Mouse (Mus musculus) left cerebral cortex, adult 9 months (tissue): ENCODE measurements at regions not wholly inside any gene's neighbourhood (a gene's known extent, or its start where the extent isn't known, plus 50 kb on each side); places are given as distances from the start of the nearest gene placed in this dataset.

Experiments
- DNase-seq, 2 experiments: peaks; one replicate each; pipeline ENCODE4 v3.0.0; 2022; ENCODE audit warnings: low spot score in 2 of 2

DNA sequence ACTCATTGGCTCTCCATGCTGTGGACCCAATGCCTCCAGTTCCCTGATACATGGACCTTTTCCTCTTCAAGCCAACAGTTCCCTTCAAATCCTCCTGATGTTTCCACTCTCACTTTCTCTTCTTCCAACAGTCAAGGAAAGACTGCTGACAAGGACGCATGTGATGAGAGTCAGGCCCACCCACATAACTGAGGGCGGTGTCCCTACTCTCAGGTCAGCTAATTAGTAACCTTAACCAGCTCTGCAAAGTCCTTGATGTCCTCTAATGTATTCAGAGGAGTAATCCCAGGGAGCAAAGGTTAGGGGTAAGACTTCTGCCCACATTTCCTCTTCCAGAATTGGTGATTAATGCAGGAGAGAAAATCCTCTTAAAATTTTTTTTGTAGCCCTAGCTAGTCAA lies 139.7 kb downstream of the Ackr3 start:
- no peak for DNase-seq

- peak in 1 of 2 experiments; percentile 20 for DNase-seq
Measured at GRCm38 (mm10) chr1:90347032-90347431, 143.3 kb downstream of the Ackr3 start.

GRCm38 (mm10) chr1:90349611-90350010 lies 145.8 kb downstream of the Ackr3 start:
- peak in 1 of 2 experiments; percentile 23 for DNase-seq

- no peak for DNase-seq
Measured at GRCm38 (mm10) chr1:90353325-90353724, 149.5 kb downstream of the Ackr3 start.

DNA sequence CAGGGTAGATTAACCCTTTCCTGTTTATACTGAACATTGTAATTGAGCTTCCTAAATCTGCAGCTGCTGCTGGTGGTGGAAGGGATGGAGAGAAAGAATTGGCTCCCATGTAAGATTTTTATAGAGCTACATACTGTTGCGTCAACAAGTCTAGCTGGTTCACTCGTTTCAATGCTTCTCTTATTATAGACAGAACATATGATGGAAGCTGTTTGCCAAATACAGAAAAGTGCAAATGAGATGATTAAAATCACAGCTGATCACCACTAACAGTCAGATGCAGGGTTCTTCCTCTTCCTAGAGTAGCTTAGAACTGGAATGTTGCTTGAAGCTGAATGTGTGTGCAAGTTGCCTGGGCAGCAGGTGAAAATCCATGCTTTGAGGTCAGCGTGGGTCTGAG lies 152.8 kb downstream of the Ackr3 start:
- peak in 1 of 2 experiments; percentile 13 for DNase-seq

- DNase-seq: no peak
Measured at GRCm38 (mm10) chr1:90357391-90357790, 153.6 kb downstream of the Ackr3 start.

- no peak for DNase-seq
Measured at GRCm38 (mm10) chr1:90358971-90359370, 155.2 kb downstream of the Ackr3 start.

DNA sequence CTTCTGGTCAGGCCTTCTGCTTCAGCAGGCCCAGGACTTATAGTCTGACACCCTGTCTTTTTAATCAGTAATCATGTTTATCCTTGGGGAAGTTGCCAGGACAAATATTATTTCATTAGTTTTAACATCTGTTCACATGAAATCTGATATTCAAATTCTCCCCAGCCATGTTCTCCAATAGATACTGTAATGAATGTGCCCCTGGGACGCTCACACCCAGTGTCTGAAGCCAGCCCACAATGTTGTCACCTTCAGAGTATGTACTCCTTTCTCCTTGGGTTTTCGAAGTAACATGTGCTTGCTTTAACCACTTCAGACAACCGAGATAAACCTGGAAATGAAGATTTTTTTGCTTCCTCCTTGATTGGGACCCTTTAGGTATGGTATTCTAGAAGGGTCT lies 156.3 kb downstream of the Ackr3 start:
- no peak for DNase-seq

- no peak for DNase-seq
Measured at GRCm38 (mm10) chr1:90364444-90364843, 160.7 kb downstream of the Ackr3 start.

GRCm38 (mm10) chr1:90368581-90368980 lies 164.8 kb downstream of the Ackr3 start:
- DNase-seq: peak in 1 of 2 experiments; percentile 24

- no peak for DNase-seq
Measured at GRCm38 (mm10) chr1:90369287-90369686, 165.5 kb downstream of the Ackr3 start.

DNA sequence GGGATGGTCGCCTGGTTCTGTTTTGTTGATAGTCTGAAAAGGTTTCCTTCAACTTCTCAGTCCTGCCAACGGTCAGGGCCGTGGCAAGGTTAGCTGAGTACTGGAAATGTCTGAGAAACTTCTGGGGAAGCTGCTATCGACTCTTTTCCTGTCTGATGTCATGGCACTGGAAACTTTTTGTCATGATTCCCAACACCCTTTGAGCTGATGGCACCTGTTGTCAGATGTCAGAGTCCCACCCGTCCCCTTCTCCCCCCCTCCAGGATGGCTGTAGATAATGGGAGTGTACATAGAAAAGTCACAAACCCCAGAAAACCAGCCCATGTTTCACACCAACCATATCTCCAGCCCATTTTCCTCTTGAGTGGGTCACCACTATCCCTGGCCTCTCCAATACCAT lies 167.0 kb downstream of the Ackr3 start:
- DNase-seq: no peak

DNA sequence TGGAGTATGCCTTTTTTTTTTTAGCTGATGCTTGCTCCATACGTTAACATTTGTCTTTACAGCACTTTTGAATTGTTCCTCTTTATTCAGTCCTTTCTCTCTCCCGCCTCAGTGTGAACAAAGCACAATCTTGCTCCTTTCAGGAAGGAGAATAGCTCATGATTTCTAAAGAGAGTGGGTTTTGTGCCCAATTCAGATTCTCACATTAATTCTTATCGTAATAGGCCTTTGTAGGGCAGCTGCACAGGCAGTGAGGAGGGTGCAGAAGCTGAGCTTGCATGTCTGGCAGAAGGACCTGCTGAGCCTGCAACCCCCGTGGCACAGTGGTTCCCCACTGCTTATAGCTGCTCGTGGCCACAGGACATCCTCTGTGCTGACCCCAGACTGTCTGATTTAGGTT lies 169.2 kb downstream of the Ackr3 start:
- DNase-seq: no peak

GRCm38 (mm10) chr1:90374517-90374916 lies 170.7 kb downstream of the Ackr3 start:
- no peak for DNase-seq

DNA sequence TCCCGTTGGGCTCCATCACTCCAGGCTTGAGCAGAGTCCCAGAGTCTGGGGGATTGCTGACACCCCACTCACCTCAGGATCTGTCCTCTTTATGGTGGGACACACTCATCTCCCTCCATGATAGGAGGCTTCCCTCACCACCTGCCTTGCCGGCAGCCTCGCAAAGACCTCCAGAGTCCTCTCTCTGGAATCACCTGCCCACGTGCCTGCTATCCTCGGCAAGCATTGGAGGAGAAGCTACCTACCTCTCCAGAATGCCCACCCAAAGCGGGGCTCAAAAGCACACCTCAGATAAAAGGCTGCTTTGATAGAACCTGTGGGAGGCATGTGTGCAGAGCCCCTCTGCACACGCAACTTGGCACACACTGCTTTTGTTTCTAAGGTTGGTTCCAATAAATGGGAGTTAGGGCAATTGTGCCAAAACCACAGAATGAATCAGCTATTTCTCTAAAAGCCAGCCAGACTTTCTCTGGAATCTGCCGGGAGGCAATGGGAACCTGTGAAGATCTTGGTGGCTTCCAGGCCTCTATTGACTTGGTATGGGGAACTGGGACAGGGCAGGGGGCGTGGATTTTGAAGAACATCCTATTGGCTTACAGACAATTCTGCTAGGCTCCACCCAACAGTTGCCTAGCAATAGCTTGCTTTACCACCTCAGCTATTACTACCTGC lies 176.4 kb downstream of the Ackr3 start:
- no peak for DNase-seq

- DNase-seq: no peak
Measured at GRCm38 (mm10) chr1:90382941-90383470, 179.2 kb downstream of the Ackr3 start.

DNA sequence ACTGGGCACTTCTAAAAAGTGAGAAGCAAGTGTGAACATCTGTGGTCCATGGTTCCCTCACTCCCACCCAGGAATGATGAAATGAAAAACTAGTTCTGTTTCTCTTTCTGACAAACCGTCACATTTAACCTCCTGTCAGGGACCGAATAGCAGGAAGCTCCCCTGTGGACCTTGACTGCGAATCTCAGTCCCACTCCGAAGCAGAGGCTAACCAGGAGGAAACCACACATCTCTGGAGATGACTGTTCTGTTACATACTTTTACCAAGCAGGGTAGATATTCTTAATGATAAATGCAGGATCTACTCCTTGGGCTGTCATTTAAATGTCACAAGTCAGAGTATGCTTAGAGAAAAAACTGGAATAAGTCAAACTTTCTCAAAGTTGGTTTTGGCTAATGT lies 181.2 kb downstream of the Ackr3 start:
- DNase-seq: no peak

DNA sequence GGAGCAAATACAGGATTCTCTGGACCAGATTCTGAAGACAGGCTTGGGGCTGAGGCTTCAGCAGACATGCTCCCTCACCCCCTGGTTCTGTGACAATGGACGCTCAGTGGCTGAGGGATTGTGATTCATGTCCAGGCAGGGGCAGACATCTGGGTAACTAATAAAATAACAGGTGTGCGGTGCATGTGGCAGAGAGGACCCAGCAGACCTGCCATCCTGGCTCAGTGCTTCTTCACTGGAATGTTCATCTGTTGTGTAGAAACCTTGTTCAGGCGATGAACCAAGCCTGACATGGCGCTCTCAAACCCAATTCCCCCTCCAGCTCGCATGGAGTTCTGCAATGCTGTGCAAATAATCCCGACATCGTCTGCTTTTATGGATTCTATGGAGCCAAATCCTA lies 183.0 kb downstream of the Ackr3 start:
- DNase-seq: no peak

DNA sequence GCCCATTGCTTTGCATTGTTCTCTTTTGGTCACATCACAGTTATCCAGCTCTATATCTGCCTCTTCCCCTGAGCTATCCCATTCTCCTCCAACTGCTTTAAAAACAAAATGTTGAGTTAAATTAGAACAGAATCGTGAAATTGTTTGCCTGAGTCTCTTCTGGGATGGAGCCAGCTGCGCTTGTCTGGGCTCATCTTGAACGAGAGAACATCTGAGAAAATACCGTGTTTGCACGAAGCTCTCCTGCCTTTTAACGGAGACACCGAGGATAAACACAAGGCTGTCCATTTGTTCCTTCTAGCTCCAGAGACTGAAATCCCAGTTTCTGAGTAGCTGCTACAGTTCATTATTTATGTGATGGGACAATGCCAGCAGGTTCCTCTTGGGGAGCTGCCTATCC lies 186.6 kb downstream of the Ackr3 start:
- DNase-seq: no peak

DNA sequence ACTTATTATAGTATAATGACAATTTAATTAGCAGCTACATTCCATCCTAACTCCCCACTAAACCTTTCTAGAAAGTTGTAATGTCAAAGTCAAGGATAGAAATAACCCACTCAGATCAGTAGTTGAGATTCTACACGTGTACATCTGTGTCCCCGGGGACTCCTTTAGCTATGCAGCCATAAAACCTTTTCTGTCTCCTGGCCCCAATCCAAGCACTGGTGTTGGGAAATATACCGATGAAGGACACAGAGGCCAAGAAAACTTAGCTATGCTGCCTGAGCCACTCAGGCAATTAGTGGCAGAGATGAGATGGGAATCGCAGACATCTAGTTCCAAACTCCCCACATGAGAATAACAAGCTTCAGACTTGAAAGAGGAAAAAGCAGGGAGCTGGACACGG lies 190.1 kb downstream of the Ackr3 start:
- no peak for DNase-seq

GRCm38 (mm10) chr1:90395331-90396016 lies 191.7 kb downstream of the Ackr3 start:
- DNase-seq: no peak

DNA sequence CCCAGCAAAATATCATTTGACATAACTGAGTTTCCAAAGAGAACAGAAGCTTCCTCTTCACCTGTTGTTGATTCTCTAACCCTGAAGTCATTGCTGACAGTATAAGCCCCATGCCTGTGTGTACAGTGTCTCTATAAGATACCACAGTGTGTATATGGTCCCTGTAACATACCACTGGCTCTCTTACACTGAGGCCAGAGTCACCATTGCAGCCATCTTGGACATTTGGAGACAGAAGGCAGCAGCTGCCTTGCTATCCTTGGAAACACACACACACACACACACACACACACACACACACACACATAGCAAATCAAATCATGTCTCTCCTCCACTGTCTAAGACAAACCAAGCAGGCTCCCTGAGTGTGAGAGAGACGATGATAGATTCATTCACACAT lies 192.9 kb downstream of the Ackr3 start:
- no peak for DNase-seq

GRCm38 (mm10) chr1:90397355-90397754 lies 193.6 kb downstream of the Ackr3 start:
- no peak for DNase-seq
